Mouse (Mus musculus) liver, embryonic 13.5 days (tissue): ENCODE measurements around the gene Rae1. TPM values are rescaled to one million over a fixed set of nuclear protein-coding genes. Genes with fewer than 3 reads are reported as not detected.

Experiments
- ATAC-seq: fragments of 200-750 bp; cut with Nextera tagmentation; 2 replicates; pipeline ENCODE4 v1.8.0; 2017; ENCODE audit warnings: low read depth, mild to moderate bottlenecking, moderate number of reproducible peaks, moderate library complexity
- DNase-seq: peaks from one replicate; pipeline ENCODE4 v3.0.0; 2022
- H3K27ac ChIP-seq: fragments of 300-500 bp; sonication (generic); 2 replicates; pipeline ENCODE4 v1.5.1; 2015; ENCODE audit warnings: moderate library complexity, mild to moderate bottlenecking, inconsistent platforms
- H3K27me3 ChIP-seq: fragments of 300-500 bp; sonication (generic); 2 replicates; pipeline ENCODE4 v1.6.1; 2015; ENCODE audit warnings: mild to moderate bottlenecking, inconsistent platforms
- H3K36me3 ChIP-seq: fragments of 300-500 bp; sonication (generic); 2 replicates; pipeline ENCODE4 v1.6.1; 2015; ENCODE audit warnings: mild to moderate bottlenecking, inconsistent platforms
- H3K4me1 ChIP-seq: fragments of 300-500 bp; sonication (generic); replicated peaks from 2 replicates; pipeline ENCODE4 v1.6.1; 2015; ENCODE audit warnings: inconsistent platforms
- H3K4me2 ChIP-seq: fragments of 300-500 bp; sonication (generic); 2 replicates; pipeline ENCODE4 v1.6.1; 2015; ENCODE audit warnings: inconsistent platforms, mild to moderate bottlenecking, moderate library complexity
- H3K4me3 ChIP-seq: fragments of 300-500 bp; sonication (generic); replicated peaks from 2 replicates; pipeline ENCODE4 v1.5.1; 2015; ENCODE audit warnings: mild to moderate bottlenecking, inconsistent platforms
- H3K9ac ChIP-seq: fragments of 300-500 bp; sonication (generic); 2 replicates; pipeline ENCODE4 v1.6.1; 2015; ENCODE audit warnings: mild to moderate bottlenecking, inconsistent platforms
- H3K9me3 ChIP-seq: fragments of 300-500 bp; sonication (generic); replicated peaks from 2 replicates; pipeline ENCODE4 v1.6.1; 2016; ENCODE audit warnings: inconsistent platforms
- WGBS: fragments of 180-500 bp; shearing (Covaris S2); methylation state at CpG from one replicate; pipeline ENCODE4 v1.1.7; 2015; ENCODE audit not compliant: insufficient replicate concordance; 5-methylcytosine and 5-hydroxymethylcytosine counted together
- polyA plus RNA-seq: library from polyadenylated mRNA; unstranded; fragments of >200 nt; fragmentation: Nextera tagmentation; extraction: Ambion mirVana; gene quantifications from 2 replicates; pipeline ENCODE4 v1.2.1, GENCODE M21; 2015

Rae1 gene
- 94.5 and 96.8 TPM in 2 replicates for polyA plus RNA-seq

DNA sequence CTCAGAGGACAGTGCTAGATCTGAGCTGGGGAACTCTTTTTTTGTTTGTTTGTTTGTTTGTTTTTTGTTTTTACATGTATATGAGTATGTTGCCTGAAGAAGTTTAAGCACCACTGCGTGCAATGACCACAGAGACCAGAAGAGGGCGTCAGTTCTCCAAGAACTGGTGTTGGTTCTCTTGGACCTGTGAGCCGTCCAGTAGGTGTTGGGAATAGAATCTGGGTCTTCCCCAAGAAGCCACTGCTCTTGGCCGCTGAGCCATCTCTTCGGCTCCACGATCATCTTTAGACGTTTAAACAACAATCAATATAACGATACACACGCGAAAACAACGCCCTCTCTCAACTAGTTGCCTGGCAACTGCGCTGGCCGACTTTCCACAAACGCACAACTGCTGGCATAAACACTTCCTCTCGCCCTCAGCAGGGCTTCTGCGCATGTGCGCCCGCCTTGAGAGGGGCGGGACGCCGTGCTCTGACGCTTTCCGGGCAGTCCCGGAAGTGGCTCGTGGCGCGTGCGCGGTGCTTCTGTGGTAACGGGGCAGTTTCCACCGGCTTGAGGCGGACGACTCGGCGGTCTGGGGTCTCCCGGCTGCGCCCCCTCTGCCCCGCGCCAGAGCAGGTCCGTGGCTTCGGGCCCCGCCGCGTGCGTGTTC is at the start of gene Rae1:
Gene Rae1, plus strand, starts transcription at position 488 of the 655 bp plus-strand sequence.
- DNase-seq (peak; percentile 99), ATAC-seq (peak; percentile 93)
- Histone ChIP-seq H3K4me2 (peak within 1 kb of the TSS; percentile 91), H3K9me3 (no peaks in the 10 kb centered on the region), H3K4me3 (peak within 1 kb of the TSS; percentile 94), H3K27ac (peak within 1 kb of the TSS; percentile 99), H3K27me3 (no peaks in the 10 kb centered on the region), H3K4me1 (peaks cover 33% of the 10 kb centered on the region), H3K36me3 (peaks cover 36% of the 10 kb centered on the region), H3K9ac (peak within 1 kb of the TSS; percentile 95)
- WGBS, result under 1% methylated on average over 45 of the region's 45 CpGs

DNA sequence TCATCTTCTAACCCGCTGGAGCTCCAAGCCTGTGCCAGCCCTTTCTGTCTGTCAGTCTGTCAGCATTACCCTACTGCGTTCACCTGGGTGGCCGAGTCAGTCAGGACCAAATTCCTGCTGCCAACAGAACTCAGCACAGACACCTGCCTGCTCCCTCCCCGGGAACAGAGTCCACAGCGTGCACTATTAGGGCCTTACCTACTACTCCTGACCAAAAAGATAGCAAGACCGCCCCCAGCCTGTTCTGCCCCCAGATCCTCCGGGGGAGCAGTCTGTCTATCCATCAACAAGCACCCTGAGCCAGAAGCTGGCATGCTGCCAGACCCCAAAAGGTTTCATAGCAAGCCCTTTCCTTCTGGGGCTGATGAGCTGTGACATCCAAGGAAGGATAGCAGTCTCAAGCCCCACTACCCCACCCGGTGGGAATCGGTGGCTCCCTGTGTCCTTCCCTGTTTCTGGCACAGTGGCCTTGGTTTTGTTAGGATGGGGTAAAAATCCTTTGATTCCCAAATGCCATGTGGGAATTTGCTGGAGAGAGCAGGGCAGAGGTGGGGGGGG is 49.7 kb upstream of the Rae1 start:
- Histone ChIP-seq H3K4me1 (no peaks in the 10 kb centered on the region), H3K27ac (no peak overlapping the region), H3K36me3 (no peaks in the 10 kb centered on the region), H3K27me3 (peaks cover 5% of the 10 kb centered on the region; the same call in 1 of the 2 replicates), H3K4me3 (no peak overlapping the region), H3K4me2 (no peak overlapping the region), H3K9me3 (no peaks in the 10 kb centered on the region), H3K9ac (no peak overlapping the region)
- ATAC-seq (no peak), DNase-seq (no peak)
- WGBS, result 66% methylated on average over 9 of the region's 9 CpGs

DNA sequence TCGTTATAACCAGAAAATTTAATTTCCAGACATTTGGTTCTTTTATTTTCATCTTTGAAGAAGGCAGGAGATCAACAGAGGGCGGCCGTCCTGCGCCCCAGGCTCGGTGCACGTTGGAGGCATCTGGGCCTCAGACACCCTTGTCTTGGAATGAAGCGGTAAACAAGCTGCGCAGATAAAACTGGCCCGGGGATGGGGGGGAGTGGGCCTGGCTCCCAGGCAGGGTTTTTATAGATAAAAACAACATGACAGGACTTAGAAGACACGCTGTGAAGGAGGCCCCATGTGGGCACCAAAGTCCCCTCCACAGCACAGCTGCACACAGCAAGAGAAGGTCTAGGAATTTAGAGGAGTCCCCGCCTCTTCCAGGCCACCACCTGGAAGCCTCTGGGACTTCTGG is 49.2 kb upstream of the Rae1 start:
- H3K9me3 ChIP-seq, result no peaks in the 10 kb centered on the region
- no peak for ATAC-seq
- no peak overlapping the region for H3K4me3 ChIP-seq
- 35% methylated on average over 11 of the region's 11 CpGs for WGBS
- H3K4me1 ChIP-seq, result no peaks in the 10 kb centered on the region
- no peak overlapping the region for H3K9ac ChIP-seq
- no peak overlapping the region for H3K4me2 ChIP-seq
- DNase-seq, result no peak
- no peaks in the 10 kb centered on the region for H3K36me3 ChIP-seq
- no peak overlapping the region for H3K27ac ChIP-seq
- H3K27me3 ChIP-seq, result 0 out of 2 replicates have a peak, but pooled peaks cover 5% of the 10 kb centered on the region

DNA sequence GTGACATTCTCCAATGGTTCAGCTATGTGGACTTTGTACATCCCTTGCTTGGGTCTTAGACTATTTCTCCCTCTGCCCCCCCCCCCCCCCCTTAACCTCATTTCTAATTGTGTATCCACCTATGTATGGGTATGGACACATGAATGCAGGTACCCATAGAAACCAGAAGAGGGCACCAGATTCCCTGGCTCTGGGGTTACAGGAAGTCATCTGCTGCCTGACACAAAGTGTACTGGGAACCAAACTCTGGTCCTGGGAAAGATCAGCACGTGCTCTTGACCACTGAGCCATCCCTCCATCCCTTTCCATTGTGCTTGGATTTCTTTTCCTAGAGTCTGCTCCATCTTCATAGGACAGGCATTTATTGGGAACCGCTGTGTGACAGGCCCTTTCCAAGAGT is 47.9 kb upstream of the Rae1 start:
- Histone ChIP-seq H3K4me1 (no peaks in the 10 kb centered on the region), H3K4me3 (no peak overlapping the region), H3K27ac (no peak overlapping the region), H3K9me3 (no peaks in the 10 kb centered on the region), H3K27me3 (0 out of 2 replicates have a peak, but pooled peaks cover 5% of the 10 kb centered on the region), H3K9ac (no peak overlapping the region), H3K4me2 (no peak overlapping the region), H3K36me3 (no peaks in the 10 kb centered on the region)
- DNase-seq (no peak), ATAC-seq (no peak)
- 59% methylated on average over 2 of the region's 2 CpGs for WGBS

DNA sequence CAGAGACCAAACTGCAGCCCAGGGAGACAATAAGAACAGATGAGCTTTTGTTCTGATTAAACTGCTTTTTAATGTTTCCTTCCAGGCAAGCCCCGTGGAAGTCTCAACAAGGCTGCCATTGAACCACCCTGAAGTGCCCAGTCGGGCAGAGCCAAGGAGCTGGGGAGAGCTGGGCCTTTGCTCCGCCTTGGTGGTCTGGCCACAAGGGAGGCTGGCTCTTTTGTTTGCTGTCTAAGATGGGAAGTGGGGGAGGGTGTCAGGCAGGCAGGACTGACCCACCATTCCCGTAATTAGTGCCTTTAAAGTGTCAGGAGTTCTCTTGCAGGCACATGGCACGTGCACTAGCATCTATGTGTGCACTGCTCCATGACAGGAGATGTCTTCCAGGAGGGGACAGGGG is 41.3 kb upstream of the Rae1 start:
- Histone ChIP-seq H3K27ac (no peak overlapping the region), H3K4me1 (no peaks in the 10 kb centered on the region), H3K9ac (no peak overlapping the region), H3K4me2 (no peak overlapping the region), H3K36me3 (no peaks in the 10 kb centered on the region), H3K9me3 (0 out of 2 replicates have a peak, but pooled peaks cover 4% of the 10 kb centered on the region), H3K27me3 (no peaks in the 10 kb centered on the region; the same call in 1 of the 2 replicates), H3K4me3 (no peak overlapping the region)
- no peak for DNase-seq
- ATAC-seq, result no peak
- 18% methylated on average over 5 of the region's 5 CpGs for WGBS

DNA sequence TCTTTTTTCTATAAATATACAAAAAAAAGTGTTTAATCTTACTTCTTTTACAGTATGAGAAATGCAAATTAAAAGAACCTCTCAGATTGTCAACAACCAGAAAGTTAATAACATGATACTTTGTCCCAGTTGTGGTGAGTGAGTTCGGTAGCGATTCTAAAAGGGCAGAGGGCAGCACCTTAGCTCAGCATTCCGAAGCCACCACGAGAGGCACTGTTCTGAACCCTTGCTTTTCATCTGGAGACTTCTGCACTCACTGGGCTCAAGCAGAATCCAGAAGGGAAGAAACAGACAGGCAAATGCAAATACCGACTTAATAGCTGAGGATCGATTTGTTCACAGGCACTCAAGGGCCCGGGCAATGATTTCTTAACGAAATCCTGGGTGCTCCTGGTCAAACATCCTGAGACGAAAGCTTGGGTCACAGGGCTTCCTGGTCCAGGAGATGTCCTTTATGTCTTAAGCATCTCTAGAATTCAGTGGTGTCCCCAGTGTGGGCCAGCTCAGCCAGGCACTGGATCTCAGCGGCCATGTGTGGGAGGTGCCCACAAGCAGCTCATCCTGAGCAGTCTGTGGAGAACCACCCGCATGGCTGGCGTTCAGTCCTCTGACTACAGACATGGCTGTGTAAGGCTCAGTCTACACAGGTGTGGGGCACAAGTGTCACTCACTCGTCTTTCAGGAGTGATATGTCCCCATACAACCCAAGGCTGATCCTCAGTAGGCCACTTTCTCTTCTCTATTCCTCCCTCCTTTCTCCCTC is 40.7 kb upstream of the Rae1 start:
- H3K9ac ChIP-seq, result no peak overlapping the region
- no peak overlapping the region for H3K27ac ChIP-seq
- no peak overlapping the region for H3K4me3 ChIP-seq
- H3K9me3 ChIP-seq, result 0 out of 2 replicates have a peak, but pooled peaks cover 4% of the 10 kb centered on the region
- no peaks in the 10 kb centered on the region; the same call in 1 of the 2 replicates for H3K27me3 ChIP-seq
- H3K4me2 ChIP-seq, result no peak overlapping the region
- no peak for ATAC-seq
- 55% methylated on average over 13 of the region's 13 CpGs for WGBS
- H3K4me1 ChIP-seq, result no peaks in the 10 kb centered on the region
- no peaks in the 10 kb centered on the region for H3K36me3 ChIP-seq
- DNase-seq, result no peak

DNA sequence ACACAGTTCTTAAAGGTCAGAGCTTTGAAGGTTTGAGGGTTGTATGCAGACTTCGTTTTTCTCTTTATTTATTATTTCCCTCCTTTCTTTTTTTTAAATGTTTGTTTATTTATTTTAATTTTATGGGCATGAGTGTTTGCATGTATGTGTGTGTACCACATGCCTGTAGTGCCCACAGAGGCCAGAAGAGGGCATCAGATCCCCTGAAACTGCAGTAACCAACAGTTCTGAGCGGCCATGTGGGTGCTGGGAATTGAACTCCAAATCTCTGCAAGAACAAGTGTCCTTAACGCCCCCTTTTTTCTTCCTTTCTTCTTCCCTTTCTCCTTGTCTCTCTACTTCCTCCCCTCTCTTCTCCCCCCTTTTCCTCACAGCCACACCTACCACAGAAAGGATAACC is 39.6 kb upstream of the Rae1 start:
- 64% methylated on average over 3 of the region's 3 CpGs for WGBS
- ATAC-seq, result no peak

DNA sequence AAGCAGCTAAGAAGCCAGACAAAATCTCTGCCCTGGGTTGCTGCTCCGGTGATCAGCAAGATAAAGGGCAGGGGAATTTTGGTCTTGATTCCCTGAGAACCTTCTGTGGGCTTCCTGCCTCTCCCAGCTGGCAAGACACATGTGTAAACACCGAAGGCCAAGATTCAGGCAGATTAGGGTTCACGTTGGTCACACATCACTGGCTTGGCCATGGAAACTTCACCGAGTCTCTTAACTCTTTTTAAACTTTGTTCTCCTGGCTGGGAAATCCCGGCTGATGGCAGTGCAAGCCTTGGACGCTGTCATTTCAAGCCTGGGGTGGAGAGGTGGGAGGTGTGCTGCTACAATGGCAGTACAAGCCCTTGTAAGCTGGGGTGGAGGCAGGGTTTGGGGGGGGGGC is 38.7 kb upstream of the Rae1 start:
- no peak overlapping the region for H3K9ac ChIP-seq

More for the DNA sequence above, 39.6 kb upstream of the Rae1 start:
- no peak for DNase-seq
- Histone ChIP-seq H3K4me3 (no peak overlapping the region), H3K27ac (no peak overlapping the region), H3K9ac (no peak overlapping the region), H3K4me1 (no peaks in the 10 kb centered on the region; the same call in 1 of the 2 replicates), H3K4me2 (no peak overlapping the region), H3K36me3 (no peaks in the 10 kb centered on the region), H3K9me3 (0 out of 2 replicates have a peak, but pooled peaks cover 4% of the 10 kb centered on the region), H3K27me3 (no peaks in the 10 kb centered on the region; the same call in 1 of the 2 replicates)

DNA sequence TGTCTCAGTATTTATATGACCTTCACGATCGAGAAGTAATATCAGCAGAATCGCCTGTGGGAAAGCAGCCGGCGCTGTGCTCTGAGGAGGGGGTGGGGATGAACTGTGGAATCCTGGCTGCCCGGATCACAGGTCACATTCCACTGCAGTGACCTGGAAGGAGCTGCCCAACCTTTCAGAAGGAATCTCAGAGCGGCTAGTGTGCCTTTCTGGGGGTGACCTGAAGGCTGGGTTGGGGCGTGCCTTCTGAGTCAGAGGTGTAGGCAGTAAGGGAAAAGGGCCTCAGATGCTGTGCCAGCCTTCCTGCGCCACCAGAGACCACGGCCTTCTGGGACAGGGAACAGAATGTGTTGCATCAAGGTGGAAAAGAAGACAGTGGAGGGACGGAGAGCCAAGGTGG is 34.7 kb upstream of the Rae1 start:
- 58% methylated on average over 11 of the region's 11 CpGs for WGBS
- ATAC-seq (no peak), DNase-seq (no peak)
- Histone ChIP-seq H3K27me3 (no peaks in the 10 kb centered on the region), H3K4me1 (no peaks in the 10 kb centered on the region; the same call in 1 of the 2 replicates), H3K4me2 (no peak overlapping the region), H3K9ac (no peak overlapping the region), H3K36me3 (no peaks in the 10 kb centered on the region), H3K9me3 (0 out of 2 replicates have a peak, but pooled peaks cover 4% of the 10 kb centered on the region), H3K4me3 (no peak overlapping the region), H3K27ac (no peak overlapping the region)

More for the DNA sequence above, 38.7 kb upstream of the Rae1 start:
- DNase-seq (no peak), ATAC-seq (no peak)
- Histone ChIP-seq H3K27me3 (no peaks in the 10 kb centered on the region; the same call in 1 of the 2 replicates), H3K4me2 (no peak overlapping the region), H3K27ac (no peak overlapping the region), H3K9me3 (0 out of 2 replicates have a peak, but pooled peaks cover 4% of the 10 kb centered on the region), H3K36me3 (no peaks in the 10 kb centered on the region), H3K4me3 (no peak overlapping the region), H3K4me1 (no peaks in the 10 kb centered on the region; the same call in 1 of the 2 replicates)
- WGBS, result 63% methylated on average over 6 of the region's 6 CpGs

DNA sequence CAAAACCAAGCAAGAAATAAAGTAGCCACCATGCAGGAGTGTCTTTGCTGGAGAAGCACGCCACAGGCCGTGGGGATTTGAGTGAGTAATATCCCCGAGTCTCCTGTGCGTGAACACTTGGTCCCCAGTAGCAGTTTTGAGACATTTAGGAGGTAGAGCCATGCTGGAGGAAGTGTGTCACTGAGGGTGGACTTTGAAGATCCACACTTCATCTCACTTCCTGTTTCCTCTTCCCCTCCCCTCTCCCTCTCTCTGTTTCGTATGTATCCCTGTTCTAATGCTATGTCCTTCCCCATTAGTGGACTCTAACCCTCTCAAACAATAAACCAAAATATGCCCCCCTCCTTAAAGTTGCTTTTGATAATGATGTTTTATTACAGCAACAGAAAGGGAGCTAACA is 33.4 kb upstream of the Rae1 start:
- DNase-seq, result no peak
- no peak for ATAC-seq

DNA sequence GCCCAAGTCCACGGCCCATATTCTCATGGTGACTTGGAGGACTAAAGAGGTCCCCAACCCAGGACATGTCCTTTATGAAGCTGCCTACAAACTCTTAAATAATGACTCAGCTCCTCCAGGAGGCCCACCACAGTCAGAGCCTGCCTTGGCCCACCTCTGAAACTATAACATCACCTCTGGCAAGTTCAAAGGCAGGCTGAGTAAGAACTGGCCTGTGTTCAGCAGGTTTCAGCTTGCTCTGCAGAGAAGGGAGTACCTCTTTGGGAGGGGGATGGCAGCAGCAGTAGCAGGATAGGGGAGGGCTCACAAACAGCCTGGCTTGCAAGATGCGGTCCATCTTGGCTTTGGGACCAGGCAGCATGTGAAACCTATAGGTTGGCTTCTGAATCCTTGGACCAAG is 28.1 kb upstream of the Rae1 start:
- Histone ChIP-seq H3K4me3 (no peak overlapping the region), H3K4me2 (no peak overlapping the region), H3K4me1 (peaks cover 11% of the 10 kb centered on the region), H3K9me3 (no peaks in the 10 kb centered on the region), H3K9ac (no peak overlapping the region), H3K27me3 (no peaks in the 10 kb centered on the region), H3K27ac (no peak overlapping the region), H3K36me3 (no peaks in the 10 kb centered on the region)
- no peak for ATAC-seq
- no peak for DNase-seq
- 64% methylated on average over 2 of the region's 2 CpGs for WGBS

More for the DNA sequence above, 33.4 kb upstream of the Rae1 start:
- Histone ChIP-seq H3K36me3 (no peaks in the 10 kb centered on the region), H3K9me3 (no peaks in the 10 kb centered on the region), H3K4me1 (no peaks in the 10 kb centered on the region; the same call in 1 of the 2 replicates), H3K4me2 (no peak overlapping the region), H3K27me3 (no peaks in the 10 kb centered on the region), H3K27ac (no peak overlapping the region), H3K4me3 (no peak overlapping the region), H3K9ac (no peak overlapping the region)
- WGBS, result 52% methylated on average over 5 of the region's 5 CpGs
